24 mouse cellular contexts compared by ENCODE assay signal in the genomic region with DNA sequence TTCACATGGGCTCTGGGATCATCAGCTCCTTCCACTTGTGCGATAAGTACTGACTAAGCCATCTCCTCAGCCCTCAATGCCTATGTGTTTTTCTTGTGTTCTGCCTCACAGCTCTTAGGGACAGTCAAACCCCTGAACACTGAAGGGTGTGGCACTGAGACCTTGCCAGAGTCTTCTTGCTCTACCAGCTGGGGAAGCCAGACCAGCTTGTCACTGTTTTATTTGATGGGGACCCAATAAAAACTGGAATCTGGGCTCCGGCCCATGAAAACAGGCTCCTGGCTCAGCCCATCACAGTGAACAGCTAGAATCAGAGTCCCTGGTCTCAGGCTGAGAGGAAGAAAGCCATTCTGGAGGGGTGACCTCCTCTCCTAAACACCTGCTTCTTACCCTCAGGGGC. TPM values are rescaled to one million over a fixed set of nuclear protein-coding genes. Genes with fewer than 3 reads are reported as not detected.
DNase-seq lines count a peak whose midpoint lies in the region; ATAC-seq and TF ChIP-seq lines count a peak whose summit lies in the region.
"Had no signal": no experiment of that assay in that cellular context is flagged by ENCODE, and none has a peak within 500 bp of the region (broad histone marks: within the 10 kb centered on the region; RNA-seq: fewer than 3 reads in every experiment).

No protein-coding gene starts in this region.

- ATAC-seq in intestine, postnatal 0 days, result no peak
- ATAC-seq: forebrain, embryonic 15.5 days; liver, postnatal 0 days; lung, postnatal 0 days had no signal

- H3K4me3 ChIP-seq in heart, embryonic 10.5 days, result no peak overlapping the region
- H3K4me3 ChIP-seq in intestine, postnatal 0 days (ENCODE audit: low read depth, low read length), result no peak overlapping the region
- no peak overlapping the region for H3K4me3 ChIP-seq in hindbrain, embryonic 10.5 days
- H3K4me3 ChIP-seq: forebrain, embryonic 15.5 days; heart, embryonic 13.5 days; hindbrain, embryonic 12.5 days; midbrain, embryonic 12.5 days; neural tube, embryonic 15.5 days had no signal

- no peak for TF ChIP-seq CTCF in intestine, postnatal 0 days (IDR thresholded peaks at IDR 0.05; ENCODE audit: low read depth)

- H3K27me3 ChIP-seq in heart, embryonic 10.5 days (ENCODE audit: insufficient read depth, poor library complexity, severe bottlenecking), result peaks cover 71% of the 10 kb centered on the region
- H3K27me3 ChIP-seq in intestine, postnatal 0 days (replicated peaks; ENCODE audit: control insufficient read depth, insufficient read depth, low read length), result no peaks in the 10 kb centered on the region
- H3K27me3 ChIP-seq in hindbrain, embryonic 10.5 days (ENCODE audit: insufficient read depth, poor library complexity, severe bottlenecking), result peaks cover 53% of the 10 kb centered on the region

- WGBS in heart, embryonic 10.5 days, result 79% methylated on average over 2 of the region's 2 CpGs
- WGBS in intestine, postnatal 0 days, result 73% methylated on average over 2 of the region's 2 CpGs
- 99% methylated on average over 2 of the region's 2 CpGs for WGBS in hindbrain, embryonic 10.5 days

- H3K9me3 ChIP-seq in heart, embryonic 10.5 days, result no peaks in the 10 kb centered on the region
- H3K9me3 ChIP-seq in intestine, postnatal 0 days (ENCODE audit: control insufficient read depth), result no peaks in the 10 kb centered on the region
- H3K9me3 ChIP-seq in hindbrain, embryonic 10.5 days, result no peaks in the 10 kb centered on the region
- H3K9me3 ChIP-seq: forebrain, embryonic 15.5 days; heart, embryonic 13.5 days; hindbrain, embryonic 12.5 days; midbrain, embryonic 12.5 days; neural tube, embryonic 15.5 days had no signal

- H3K27ac ChIP-seq in heart, embryonic 10.5 days, result no peak overlapping the region
- H3K27ac ChIP-seq in intestine, postnatal 0 days (ENCODE audit: low read depth, low read length), result peak overlapping the region; percentile 7; the same call in 1 of the 2 replicates
- H3K27ac ChIP-seq in hindbrain, embryonic 10.5 days, result no peak overlapping the region
- H3K27ac ChIP-seq: forebrain, embryonic 15.5 days; heart, embryonic 13.5 days; hindbrain, embryonic 12.5 days; kidney, postnatal 0 days; midbrain, embryonic 12.5 days; neural tube, embryonic 15.5 days had no signal

- peaks cover 31% of the 10 kb centered on the region for H3K4me1 ChIP-seq in heart, embryonic 10.5 days
- peaks cover 12% of the 10 kb centered on the region for H3K4me1 ChIP-seq in intestine, postnatal 0 days (replicated peaks; ENCODE audit: control insufficient read depth, insufficient read depth, low read length)
- peaks cover 39% of the 10 kb centered on the region for H3K4me1 ChIP-seq in hindbrain, embryonic 10.5 days (replicated peaks)

- no peak overlapping the region for H3K4me2 ChIP-seq in intestine, postnatal 0 days (replicated peaks; ENCODE audit: low read depth)
- H3K4me2 ChIP-seq: forebrain, embryonic 15.5 days; heart, embryonic 13.5 days; hindbrain, embryonic 12.5 days; liver, embryonic 11.5 days; midbrain, embryonic 12.5 days; neural tube, embryonic 15.5 days had no signal

- DNase-seq in heart, adult 11 months, result peak; percentile 98
- DNase-seq in heart, embryonic 10.5 days (ENCODE audit: low spot score), result no peak
- DNase-seq in urinary bladder, postnatal 25 days (ENCODE audit: low spot score), result peak; percentile 42
- no peak for DNase-seq in urinary bladder, adult 2 months (ENCODE audit: low spot score)
- no peak for DNase-seq in lung, postnatal 10 days
- DNase-seq in hindbrain, embryonic 10.5 days (ENCODE audit: low spot score), result no peak
- DNase-seq: adrenal gland, postnatal 14 days; cerebellum, adult 2 months; cerebellum, postnatal 36 days; embryo, embryonic 11 days; gastrocnemius, postnatal 14 days; kidney, adult 2 months; liver, postnatal 0 days; right cerebral cortex, adult 18-20 months; right cerebral cortex, postnatal 4 days had no signal

- no peaks in the 10 kb centered on the region for H3K36me3 ChIP-seq in heart, embryonic 10.5 days
- peaks cover 49% of the 10 kb centered on the region for H3K36me3 ChIP-seq in intestine, postnatal 0 days (ENCODE audit: control insufficient read depth, insufficient read depth)
- H3K36me3 ChIP-seq in hindbrain, embryonic 10.5 days, result no peaks in the 10 kb centered on the region
- H3K36me3 ChIP-seq: forebrain, embryonic 15.5 days; heart, embryonic 13.5 days; hindbrain, embryonic 12.5 days; midbrain, embryonic 12.5 days; neural tube, embryonic 15.5 days had no signal

- H3K9ac ChIP-seq in intestine, postnatal 0 days (ENCODE audit: low read depth, low read length), result no peak overlapping the region
- H3K9ac ChIP-seq: forebrain, embryonic 15.5 days; heart, embryonic 13.5 days; hindbrain, embryonic 12.5 days; liver, postnatal 0 days; midbrain, embryonic 12.5 days; neural tube, embryonic 15.5 days had no signal

RNA-seq across cellular contexts. Expression of a gene that starts 26.3 kb away (rescaled TPM):
- 5.7 and 6.0 TPM in 2 replicates for polyA plus RNA-seq in heart, embryonic 10.5 days (2016; fragmentation: Nextera tagmentation; extraction: Ambion mirVana)
- polyA plus RNA-seq in urinary bladder, adult 2 months (2012; rRNA removed), result 22.3 and 23.4 TPM in 2 replicates
- polyA plus RNA-seq in intestine, postnatal 0 days (2015; fragmentation: Nextera tagmentation; extraction: Ambion mirVana), result 16.9 and 18.7 TPM in 2 replicates
- 4.8 and 5.1 TPM in 2 replicates for polyA plus RNA-seq in hindbrain, embryonic 10.5 days (2016; fragmentation: Nextera tagmentation; extraction: Ambion mirVana)

Comparison
In these comparisons a context has a peak if more than half of its experiments do, and no peak if none do; other contexts are left out.
1. DNase-seq: peak in heart, adult 11 months (single experiment) and urinary bladder, postnatal 25 days (single experiment); none in heart, embryonic 10.5 days (single experiment), urinary bladder, adult 2 months (single experiment), lung, postnatal 10 days (single experiment) and hindbrain, embryonic 10.5 days (single experiment).